Mouse (Mus musculus) E14TG2a.4 (cell line): ENCODE results near the gene Wwp2.

Experiments used
- CTCF ChIP-seq: conservative IDR thresholded peaks from 2 replicates; pipeline ENCODE4 v1.5.1; 2014; ENCODE audit warnings: low read length
- NANOG ChIP-seq: IDR thresholded peaks from 2 replicates; pipeline ENCODE4 v1.6.1; 2014; ENCODE audit warnings: borderline replicate concordance, low read length, mixed read lengths

GRCm38 (mm10) chr8:107478728-107479127 lies 42.6 kb downstream of the Wwp2 start:
- TF ChIP-seq CTCF (no peak), NANOG (no peak)
